Mouse (Mus musculus) embryonic facial prominence, embryonic 12.5 days (tissue): ENCODE measurements around the gene Yjefn3. TPM values are rescaled to one million over a fixed set of nuclear protein-coding genes. Genes with fewer than 3 reads are reported as not detected.

Source experiments
- ATAC-seq: fragments of 200-750 bp; cut with Nextera tagmentation; 2 replicates; pipeline ENCODE4 v1.8.0; 2017; ENCODE audit not compliant: insufficient number of reproducible peaks, insufficient read depth, low FRiP score, low TSS enrichment
- H3K27ac ChIP-seq: fragments of 300-500 bp; sonication (generic); 2 replicates; pipeline ENCODE4 v1.5.1; 2016; ENCODE audit warnings: mild to moderate bottlenecking
- H3K27me3 ChIP-seq: fragments of 300-500 bp; sonication (generic); 2 replicates; pipeline ENCODE4 v1.6.1; 2016; ENCODE audit warnings: mild to moderate bottlenecking, moderate library complexity
- H3K36me3 ChIP-seq: fragments of 300-500 bp; sonication (generic); 2 replicates; pipeline ENCODE4 v1.6.1; 2016; ENCODE audit warnings: mild to moderate bottlenecking
- H3K4me1 ChIP-seq: fragments of 300-500 bp; sonication (generic); 2 replicates; pipeline ENCODE4 v1.6.1; 2016
- H3K4me2 ChIP-seq: fragments of 300-500 bp; sonication (generic); replicated peaks from 2 replicates; pipeline ENCODE4 v1.6.1; 2016; ENCODE audit warnings: mild to moderate bottlenecking, moderate library complexity
- H3K4me3 ChIP-seq: fragments of 300-500 bp; sonication (generic); 2 replicates; pipeline ENCODE4 v1.5.1; 2016; ENCODE audit warnings: mild to moderate bottlenecking
- H3K9ac ChIP-seq: fragments of 300-500 bp; sonication (generic); 2 replicates; pipeline ENCODE4 v1.6.1; 2016; ENCODE audit warnings: mild to moderate bottlenecking, moderate library complexity
- H3K9me3 ChIP-seq: fragments of 300-500 bp; sonication (generic); 2 replicates; pipeline ENCODE4 v1.6.1; 2016; ENCODE audit warnings: mild to moderate bottlenecking, moderate library complexity
- WGBS: fragments of 180-500 bp; shearing (Covaris S2); methylation state at CpG from one replicate; pipeline ENCODE4 v1.1.7; 2016; 5-methylcytosine and 5-hydroxymethylcytosine counted together
- polyA plus RNA-seq: library from polyadenylated mRNA; unstranded; fragments of >200 nt; fragmentation: Nextera tagmentation; extraction: Ambion mirVana; gene quantifications from 2 replicates; pipeline ENCODE4 v1.2.1, GENCODE M21; 2016

Gene Yjefn3
- polyA plus RNA-seq, 1 experiment from 2014 or later, result 4.8 TPM

- Histone ChIP-seq H3K4me3 (no peak overlapping the region), H3K36me3 (0 out of 2 replicates have a peak, but pooled peaks cover 4% of the 10 kb centered on the region), H3K9ac (no peak overlapping the region), H3K9me3 (no peaks in the 10 kb centered on the region), H3K4me2 (no peak overlapping the region), H3K4me1 (no peaks in the 10 kb centered on the region), H3K27ac (no peak overlapping the region), H3K27me3 (no peaks in the 10 kb centered on the region)
- no peak for ATAC-seq
Observed at GRCm38 (mm10) chr8:69926901-69927300, 24.4 kb upstream of the Yjefn3 start.

- H3K4me2 ChIP-seq, result no peak overlapping the region
- H3K4me1 ChIP-seq, result peaks cover 19% of the 10 kb centered on the region
- H3K9me3 ChIP-seq, result no peaks in the 10 kb centered on the region
- no peak overlapping the region for H3K9ac ChIP-seq
- 79% methylated on average over 1 of the region's 1 CpGs for WGBS
- H3K27me3 ChIP-seq, result no peaks in the 10 kb centered on the region
- H3K27ac ChIP-seq, result no peak overlapping the region
- no peak overlapping the region for H3K4me3 ChIP-seq
- 0 out of 2 replicates have a peak, but pooled peaks cover 4% of the 10 kb centered on the region for H3K36me3 ChIP-seq
- no peak for ATAC-seq
Observed at GRCm38 (mm10) chr8:69923986-69924385, 21.5 kb upstream of the Yjefn3 start.

GRCm38 (mm10) chr8:69921141-69921540, 18.6 kb upstream of the Yjefn3 start:
- ATAC-seq, result no peak
- Histone ChIP-seq H3K4me3 (no peak overlapping the region), H3K9me3 (no peaks in the 10 kb centered on the region), H3K9ac (no peak overlapping the region), H3K4me1 (peaks cover 19% of the 10 kb centered on the region), H3K27ac (peak overlapping the region; percentile 70), H3K27me3 (no peaks in the 10 kb centered on the region), H3K4me2 (no peak overlapping the region), H3K36me3 (peaks cover 16% of the 10 kb centered on the region)
- 96% methylated on average over 2 of the region's 2 CpGs for WGBS

GRCm38 (mm10) chr8:69919876-69920662, 17.6 kb upstream of the Yjefn3 start:
- peak overlapping the region; percentile 26 for H3K4me2 ChIP-seq
- peak overlapping the region; percentile 70 for H3K27ac ChIP-seq
- WGBS, result 34% methylated on average over 11 of the region's 11 CpGs
- no peak for ATAC-seq
- no peaks in the 10 kb centered on the region for H3K9me3 ChIP-seq
- H3K36me3 ChIP-seq, result peaks cover 27% of the 10 kb centered on the region
- H3K9ac ChIP-seq, result peak overlapping the region; percentile 20; the same call in 1 of the 2 replicates
- no peaks in the 10 kb centered on the region for H3K27me3 ChIP-seq
- no peak overlapping the region for H3K4me3 ChIP-seq
- H3K4me1 ChIP-seq, result peaks cover 19% of the 10 kb centered on the region

- peaks cover 19% of the 10 kb centered on the region for H3K4me1 ChIP-seq
- no peak overlapping the region for H3K4me3 ChIP-seq
- no peak overlapping the region for H3K4me2 ChIP-seq
- no peak overlapping the region for H3K27ac ChIP-seq
- H3K36me3 ChIP-seq, result peaks cover 37% of the 10 kb centered on the region
- WGBS, result 65% methylated on average over 1 of the region's 1 CpGs
- H3K9ac ChIP-seq, result no peak overlapping the region
- ATAC-seq, result no peak
- H3K27me3 ChIP-seq, result no peaks in the 10 kb centered on the region
- no peaks in the 10 kb centered on the region for H3K9me3 ChIP-seq
Observed at GRCm38 (mm10) chr8:69919010-69919409, 16.5 kb upstream of the Yjefn3 start.

GRCm38 (mm10) chr8:69918506-69918905, 16.0 kb upstream of the Yjefn3 start:
- Histone ChIP-seq H3K4me1 (peaks cover 19% of the 10 kb centered on the region), H3K27ac (no peak overlapping the region), H3K4me2 (no peak overlapping the region), H3K27me3 (no peaks in the 10 kb centered on the region), H3K4me3 (no peak overlapping the region), H3K9ac (no peak overlapping the region), H3K36me3 (peaks cover 42% of the 10 kb centered on the region), H3K9me3 (no peaks in the 10 kb centered on the region)
- ATAC-seq, result no peak

GRCm38 (mm10) chr8:69915748-69916147, 13.2 kb upstream of the Yjefn3 start:
- Histone ChIP-seq H3K36me3 (peaks cover 70% of the 10 kb centered on the region), H3K9ac (no peak overlapping the region), H3K4me1 (peaks cover 10% of the 10 kb centered on the region), H3K4me2 (no peak overlapping the region), H3K27ac (no peak overlapping the region), H3K27me3 (no peaks in the 10 kb centered on the region), H3K4me3 (no peak overlapping the region), H3K9me3 (no peaks in the 10 kb centered on the region)
- no peak for ATAC-seq
- 60% methylated on average over 5 of the region's 5 CpGs for WGBS

GRCm38 (mm10) chr8:69914526-69914925, 12.0 kb upstream of the Yjefn3 start:
- no peak overlapping the region for H3K27ac ChIP-seq
- H3K4me1 ChIP-seq, result no peaks in the 10 kb centered on the region
- 87% methylated on average over 4 of the region's 4 CpGs for WGBS
- H3K27me3 ChIP-seq, result no peaks in the 10 kb centered on the region
- H3K9me3 ChIP-seq, result no peaks in the 10 kb centered on the region
- ATAC-seq, result no peak
- peaks cover 82% of the 10 kb centered on the region for H3K36me3 ChIP-seq
- no peak overlapping the region for H3K9ac ChIP-seq
- no peak overlapping the region for H3K4me3 ChIP-seq
- no peak overlapping the region for H3K4me2 ChIP-seq

GRCm38 (mm10) chr8:69912478-69913074, 10.1 kb upstream of the Yjefn3 start:
- WGBS, result 89% methylated on average over 12 of the region's 12 CpGs
- peaks cover 91% of the 10 kb centered on the region for H3K36me3 ChIP-seq
- no peak overlapping the region for H3K9ac ChIP-seq
- no peak for ATAC-seq
- H3K27me3 ChIP-seq, result no peaks in the 10 kb centered on the region
- no peaks in the 10 kb centered on the region for H3K9me3 ChIP-seq
- no peak overlapping the region for H3K27ac ChIP-seq
- H3K4me1 ChIP-seq, result no peaks in the 10 kb centered on the region
- no peak overlapping the region for H3K4me3 ChIP-seq
- H3K4me2 ChIP-seq, result no peak overlapping the region

GRCm38 (mm10) chr8:69911917-69912316, 9.4 kb upstream of the Yjefn3 start:
- Histone ChIP-seq H3K4me3 (no peak overlapping the region), H3K9ac (no peak overlapping the region), H3K36me3 (peaks cover 91% of the 10 kb centered on the region), H3K9me3 (no peaks in the 10 kb centered on the region), H3K27ac (no peak overlapping the region), H3K4me1 (no peaks in the 10 kb centered on the region), H3K4me2 (no peak overlapping the region), H3K27me3 (no peaks in the 10 kb centered on the region)
- ATAC-seq, result no peak
- 91% methylated on average over 13 of the region's 13 CpGs for WGBS

GRCm38 (mm10) chr8:69907106-69907505, 4.6 kb upstream of the Yjefn3 start:
- Histone ChIP-seq H3K4me2 (no peak overlapping the region), H3K4me3 (no peak overlapping the region), H3K4me1 (peaks cover 6% of the 10 kb centered on the region), H3K27me3 (no peaks in the 10 kb centered on the region), H3K36me3 (peaks cover 46% of the 10 kb centered on the region), H3K9ac (no peak overlapping the region), H3K9me3 (no peaks in the 10 kb centered on the region), H3K27ac (no peak overlapping the region)
- 91% methylated on average over 2 of the region's 2 CpGs for WGBS
- no peak for ATAC-seq

GRCm38 (mm10) chr8:69906260-69906659, 3.7 kb upstream of the Yjefn3 start:
- Histone ChIP-seq H3K27me3 (no peaks in the 10 kb centered on the region), H3K36me3 (peaks cover 37% of the 10 kb centered on the region), H3K9me3 (no peaks in the 10 kb centered on the region), H3K4me1 (peaks cover 10% of the 10 kb centered on the region), H3K4me2 (no peak overlapping the region), H3K9ac (no peak overlapping the region), H3K4me3 (no peak overlapping the region), H3K27ac (no peak overlapping the region)
- WGBS, result 87% methylated on average over 2 of the region's 2 CpGs
- no peak for ATAC-seq
